Mouse (Mus musculus) limb, embryonic 14.5 days (tissue): ENCODE results near the gene Camk2b. TPM values are rescaled to one million over a fixed set of nuclear protein-coding genes. Genes with fewer than 3 reads are reported as not detected.

Source experiments
- ATAC-seq: fragments of 200-750 bp; cut with Nextera tagmentation; 2 replicates; pipeline ENCODE4 v1.8.0; 2017; ENCODE audit warnings: low read depth, moderate number of reproducible peaks, moderate TSS enrichment; ENCODE audit not compliant: low FRiP score
- DNase-seq: peaks from one replicate; pipeline ENCODE4 v3.0.0-alpha.2; 2015; ENCODE audit warnings: low spot score
- H3K27ac ChIP-seq: fragments of 300-500 bp; sonication (generic); replicated peaks from 2 replicates; pipeline ENCODE4 v1.5.1; 2014; ENCODE audit warnings: low read depth, mild to moderate bottlenecking, low read length, moderate library complexity, mixed read lengths
- H3K27me3 ChIP-seq: fragments of 300-500 bp; sonication (generic); 2 replicates; pipeline ENCODE4 v1.6.1; 2014; ENCODE audit warnings: low read length, mixed read lengths; ENCODE audit not compliant: control insufficient read depth, insufficient read depth
- H3K36me3 ChIP-seq: fragments of 300-500 bp; sonication (generic); 2 replicates; pipeline ENCODE4 v1.6.1; 2014; ENCODE audit warnings: mild to moderate bottlenecking, low read length, moderate library complexity, mixed read lengths; ENCODE audit not compliant: control insufficient read depth, insufficient read depth
- H3K4me1 ChIP-seq: fragments of 300-500 bp; sonication (generic); 2 replicates; pipeline ENCODE4 v1.6.1; 2014; ENCODE audit warnings: antibody characterized with exemption, low read length, mixed read lengths; ENCODE audit not compliant: control insufficient read depth, insufficient read depth
- H3K4me2 ChIP-seq: fragments of 300-500 bp; sonication (generic); replicated peaks from 2 replicates; pipeline ENCODE4 v1.6.1; 2014; ENCODE audit warnings: low read depth, mild to moderate bottlenecking, low read length, moderate library complexity; ENCODE audit not compliant: severe bottlenecking
- H3K4me3 ChIP-seq: fragments of 300-500 bp; sonication (generic); replicated peaks from 2 replicates; pipeline ENCODE4 v1.5.1; 2014; ENCODE audit warnings: low read length
- H3K9ac ChIP-seq: fragments of 300-500 bp; sonication (generic); 2 replicates; pipeline ENCODE4 v1.6.1; 2014; ENCODE audit warnings: mild to moderate bottlenecking, low read depth, low read length, moderate library complexity; ENCODE audit not compliant: severe bottlenecking
- H3K9me3 ChIP-seq: fragments of 300-500 bp; sonication (generic); 2 replicates; pipeline ENCODE4 v1.6.1; 2016; ENCODE audit warnings: low read length; ENCODE audit not compliant: control insufficient read depth
- POLR2A ChIP-seq: fragments of 200-500 bp; IDR thresholded peaks from 2 replicates; pipeline ENCODE4 v1.8.0; 2012; ENCODE audit warnings: inconsistent platforms, mild to moderate bottlenecking, moderate library complexity, borderline replicate concordance; ENCODE audit not compliant: insufficient read depth, insufficient read length; ENCODE audit errors: extremely low read depth
- WGBS: fragments of 180-500 bp; shearing (Covaris S2); extraction: QIAGEN DNeasy Blood & Tissue Kit; methylation state at CpG from one replicate; pipeline ENCODE4 v1.1.7; 2014; 5-methylcytosine and 5-hydroxymethylcytosine counted together
- polyA plus RNA-seq, 2 experiments: library from polyadenylated mRNA; depleted of rRNA in 1 of 2; stranded (reverse) in 1 of 2; unstranded in 1 of 2; fragments of >200 nt; fragmentation: Nextera tagmentation in 1 of 2; extraction: Ambion mirVana in 1 of 2; gene quantifications; 2 replicates each; pipeline versions ENCODE4 v1.2.1 to v1.2.3; 2012 to 2014

Camk2b gene
- polyA plus RNA-seq, 2 experiments: 1.5 to 3.5 TPM

DNA sequence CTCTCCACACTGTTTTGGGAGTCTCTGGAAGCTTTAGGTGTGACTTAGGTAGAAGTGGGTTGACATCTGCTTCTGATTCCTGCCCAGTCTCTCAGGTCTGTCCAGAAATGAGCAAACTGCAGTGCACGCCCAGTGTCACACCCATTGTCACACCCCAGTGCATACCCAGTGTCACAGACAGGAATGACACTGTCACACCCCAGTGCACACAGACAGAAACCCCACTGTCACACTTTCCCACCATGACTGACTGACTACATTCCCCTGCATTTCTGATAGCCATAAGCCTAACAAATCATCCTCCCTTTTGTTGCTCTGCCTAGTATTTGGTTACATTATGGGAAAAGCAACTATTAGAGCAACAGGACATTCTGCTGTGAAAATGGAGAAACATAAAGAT is 135.6 kb downstream of the Camk2b start:
- ATAC-seq: no peak
- 0 out of 2 replicates have a peak, but pooled peaks cover 4% of the 10 kb centered on the region for H3K9me3 ChIP-seq
- no peak overlapping the region for H3K4me2 ChIP-seq
- H3K27ac ChIP-seq: no peak overlapping the region
- H3K9ac ChIP-seq: no peak overlapping the region
- no peaks in the 10 kb centered on the region for H3K36me3 ChIP-seq
- H3K27me3 ChIP-seq: no peaks in the 10 kb centered on the region
- H3K4me3 ChIP-seq: no peak overlapping the region
- WGBS: 53% methylated on average over 1 of the region's 1 CpGs
- DNase-seq: no peak
- H3K4me1 ChIP-seq: no peaks in the 10 kb centered on the region
- TF ChIP-seq POLR2A: no peak

DNA sequence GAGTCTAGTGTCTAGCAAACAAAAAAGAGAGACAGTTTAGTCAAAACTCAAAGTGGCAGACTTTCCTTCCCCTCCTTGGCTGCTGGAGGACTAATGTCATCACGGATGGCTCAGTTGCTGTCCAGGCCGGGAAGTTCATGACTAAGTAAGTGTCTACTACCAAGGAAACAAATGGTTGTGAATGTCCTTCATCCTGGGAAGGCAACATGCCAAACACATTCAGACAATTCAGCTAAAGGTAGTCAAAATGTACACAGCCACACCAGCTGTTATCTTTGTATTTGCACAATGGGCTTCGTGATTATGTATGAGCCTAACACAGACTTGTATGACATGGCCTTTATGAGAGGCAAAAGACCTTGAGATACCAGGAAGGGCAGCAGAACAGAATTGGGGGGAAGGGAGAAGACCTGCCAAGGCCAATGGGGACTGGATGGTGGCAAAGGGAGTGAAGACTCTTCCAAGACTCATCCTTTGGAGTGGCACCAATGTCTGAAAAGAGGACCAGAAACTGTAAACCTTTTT is 139.4 kb downstream of the Camk2b start:
- DNase-seq: no peak
- H3K4me1 ChIP-seq: no peaks in the 10 kb centered on the region
- no peak for ATAC-seq
- no peak overlapping the region for H3K9ac ChIP-seq
- H3K27me3 ChIP-seq: no peaks in the 10 kb centered on the region
- no peak overlapping the region for H3K27ac ChIP-seq
- no peak for TF ChIP-seq POLR2A
- H3K4me2 ChIP-seq: no peak overlapping the region
- no peak overlapping the region for H3K4me3 ChIP-seq
- no peaks in the 10 kb centered on the region for H3K9me3 ChIP-seq
- WGBS: 88% methylated on average over 3 of the region's 3 CpGs
- H3K36me3 ChIP-seq: no peaks in the 10 kb centered on the region

DNA sequence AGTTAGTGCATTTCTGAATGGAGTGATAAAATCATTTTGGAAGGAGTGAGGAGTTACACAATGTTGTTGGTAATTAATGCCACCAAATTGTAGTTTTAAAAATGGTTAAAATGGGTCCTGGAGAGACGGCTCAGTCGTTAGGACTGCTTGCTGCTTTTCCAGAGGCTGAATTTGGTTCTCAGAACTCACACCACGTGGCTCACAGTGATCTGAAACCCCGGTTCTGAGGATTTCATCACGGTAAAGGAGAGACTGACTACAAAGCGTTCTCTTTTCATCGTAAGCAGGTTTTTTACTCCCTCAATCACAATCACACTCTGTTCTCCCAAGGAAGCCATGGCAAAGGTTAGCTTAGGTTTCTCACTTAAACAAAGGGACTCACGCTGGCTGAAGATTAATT is 141.5 kb downstream of the Camk2b start:
- DNase-seq: no peak
- no peak overlapping the region for H3K4me3 ChIP-seq

DNA sequence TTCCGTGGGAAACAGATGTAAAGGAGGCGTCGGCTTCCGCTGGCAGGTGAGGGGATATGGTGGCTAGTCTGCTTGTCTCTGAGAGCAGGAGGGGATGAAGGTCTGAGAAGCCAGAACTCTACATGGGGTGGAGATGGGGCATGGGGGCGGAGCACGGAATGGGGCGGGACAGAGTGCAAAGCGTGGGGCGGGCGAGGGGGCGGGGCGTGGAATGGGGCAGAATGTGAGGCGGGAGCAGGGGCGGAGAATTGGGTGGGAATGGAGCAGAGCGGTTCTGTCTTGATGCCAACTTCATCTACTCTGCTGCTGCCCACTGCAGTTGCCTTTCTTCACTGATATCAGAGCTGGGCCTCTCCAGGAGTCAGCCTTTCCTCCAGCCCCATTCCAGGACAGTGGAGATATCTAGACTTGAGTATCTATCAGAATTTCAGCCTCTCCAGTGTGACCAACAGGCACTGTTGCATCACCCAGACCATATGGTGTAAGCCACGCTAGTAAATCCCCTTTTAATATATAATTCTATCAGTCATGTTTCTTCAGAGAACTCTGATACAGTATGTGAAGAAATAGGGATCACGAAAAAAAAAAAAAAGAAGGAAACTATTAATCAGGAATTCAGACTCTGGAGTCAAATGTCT is 145.7 kb downstream of the Camk2b start:
- Histone ChIP-seq H3K27me3 (no peaks in the 10 kb centered on the region), H3K4me1 (no peaks in the 10 kb centered on the region), H3K9ac (no peak overlapping the region), H3K9me3 (no peaks in the 10 kb centered on the region), H3K4me2 (no peak overlapping the region), H3K27ac (no peak overlapping the region), H3K4me3 (no peak overlapping the region), H3K36me3 (no peaks in the 10 kb centered on the region)
- ATAC-seq (no peak), DNase-seq (no peak)
- 27% methylated on average over 17 of the region's 17 CpGs for WGBS
- TF ChIP-seq POLR2A: no peak

More for the DNA sequence above, 141.5 kb downstream of the Camk2b start:
- H3K4me2 ChIP-seq: no peak overlapping the region
- TF ChIP-seq POLR2A: no peak
- WGBS: 48% methylated on average over 8 of the region's 8 CpGs
- no peaks in the 10 kb centered on the region for H3K27me3 ChIP-seq
- no peak for ATAC-seq
- H3K27ac ChIP-seq: no peak overlapping the region
- H3K4me1 ChIP-seq: no peaks in the 10 kb centered on the region
- no peak overlapping the region for H3K9ac ChIP-seq
- no peaks in the 10 kb centered on the region for H3K36me3 ChIP-seq
- H3K9me3 ChIP-seq: no peaks in the 10 kb centered on the region

Other genes with a start within 250 kb of the Camk2b start
- 29.5 and 40.8 TPM in 2 replicates for gene Polm, start 228.3 kb downstream of the Camk2b start, polyA plus RNA-seq (2012; rRNA removed)
- 10.6 and 11.1 TPM in 2 replicates for gene Polm, start 228.3 kb downstream of the Camk2b start, polyA plus RNA-seq (2014; fragmentation: Nextera tagmentation; extraction: Ambion mirVana)
- 60.6 and 70.9 TPM in 2 replicates for gene Aebp1, start 204.4 kb downstream of the Camk2b start, polyA plus RNA-seq (2012; rRNA removed)
- 51.7 and 53.7 TPM in 2 replicates for gene Aebp1, start 204.4 kb downstream of the Camk2b start, polyA plus RNA-seq (2014; fragmentation: Nextera tagmentation; extraction: Ambion mirVana)
- 158 and 206 TPM in 2 replicates for gene Pold2, start 188.1 kb downstream of the Camk2b start, polyA plus RNA-seq (2012; rRNA removed)
- 95.7 and 95.8 TPM in 2 replicates for gene Pold2, start 188.1 kb downstream of the Camk2b start, polyA plus RNA-seq (2014; fragmentation: Nextera tagmentation; extraction: Ambion mirVana)
- 0.19 and 0.36 TPM in 2 replicates for gene Myl7, start 167.6 kb downstream of the Camk2b start, polyA plus RNA-seq (2012; rRNA removed)
- 0.92 and 1.00 TPM in 2 replicates for gene Myl7, start 167.6 kb downstream of the Camk2b start, polyA plus RNA-seq (2014; fragmentation: Nextera tagmentation; extraction: Ambion mirVana)
- 0.83 and 1.7 TPM in 2 replicates for gene Gck, start 116.3 kb downstream of the Camk2b start, polyA plus RNA-seq (2012; rRNA removed)
- 0.74 and 2.6 TPM in 2 replicates for gene Gck, start 116.3 kb downstream of the Camk2b start, polyA plus RNA-seq (2014; fragmentation: Nextera tagmentation; extraction: Ambion mirVana)
- gene Ykt6, start 110.7 kb downstream of the Camk2b start, polyA plus RNA-seq (2012; rRNA removed): 79.0 and 81.0 TPM in 2 replicates
- gene Ykt6, start 110.7 kb downstream of the Camk2b start, polyA plus RNA-seq (2014; fragmentation: Nextera tagmentation; extraction: Ambion mirVana): 33.2 and 34.8 TPM in 2 replicates
- 0.23 and 0.30 TPM in 2 replicates for gene A730071L15Rik, start 133.7 kb upstream of the Camk2b start, polyA plus RNA-seq (2012; rRNA removed)
- gene A730071L15Rik, start 133.7 kb upstream of the Camk2b start, polyA plus RNA-seq (2014; fragmentation: Nextera tagmentation; extraction: Ambion mirVana): 0.48 and 0.76 TPM in 2 replicates
- 45.9 and 51.6 TPM in 2 replicates for gene Nudcd3, start 134.1 kb upstream of the Camk2b start, polyA plus RNA-seq (2012; rRNA removed)
- 32.1 and 38.5 TPM in 2 replicates for gene Nudcd3, start 134.1 kb upstream of the Camk2b start, polyA plus RNA-seq (2014; fragmentation: Nextera tagmentation; extraction: Ambion mirVana)
- gene Npc1l1, start 163.8 kb upstream of the Camk2b start, polyA plus RNA-seq (2012; rRNA removed): 0.23 and 0.46 TPM in 2 replicates
- 0.15 and 0.25 TPM in 2 replicates for gene Npc1l1, start 163.8 kb upstream of the Camk2b start, polyA plus RNA-seq (2014; fragmentation: Nextera tagmentation; extraction: Ambion mirVana)
- 62.9 and 71.2 TPM in 2 replicates for gene Ddx56, start 201.4 kb upstream of the Camk2b start, polyA plus RNA-seq (2012; rRNA removed)
- 92.4 and 93.4 TPM in 2 replicates for gene Ddx56, start 201.4 kb upstream of the Camk2b start, polyA plus RNA-seq (2014; fragmentation: Nextera tagmentation; extraction: Ambion mirVana)
- 132 and 137 TPM in 2 replicates for gene Tmed4, start 208.5 kb upstream of the Camk2b start, polyA plus RNA-seq (2012; rRNA removed)
- gene Tmed4, start 208.5 kb upstream of the Camk2b start, polyA plus RNA-seq (2014; fragmentation: Nextera tagmentation; extraction: Ambion mirVana): 108 and 120 TPM in 2 replicates
- gene Ogdh, start 225.3 kb upstream of the Camk2b start, polyA plus RNA-seq (2012; rRNA removed): 59.2 and 66.3 TPM in 2 replicates
- gene Ogdh, start 225.3 kb upstream of the Camk2b start, polyA plus RNA-seq (2014; fragmentation: Nextera tagmentation; extraction: Ambion mirVana): 79.4 and 86.6 TPM in 2 replicates